Mouse (Mus musculus) spleen, postnatal 36 days (tissue): ENCODE data around the gene Coro7.
"Not testable (repeated sequence)": the region's sequence is repeated elsewhere in the genome, so short reads cannot be mapped to it uniquely, and the experiment has no call there.

ENCODE experiments used
- DNase-seq, 2 experiments: peaks; one replicate each; pipeline ENCODE4 v3.0.0; 2022; ENCODE audit warnings: low spot score in 2 of 2, mixed read lengths in 1 of 2

The Coro7 gene

DNA sequence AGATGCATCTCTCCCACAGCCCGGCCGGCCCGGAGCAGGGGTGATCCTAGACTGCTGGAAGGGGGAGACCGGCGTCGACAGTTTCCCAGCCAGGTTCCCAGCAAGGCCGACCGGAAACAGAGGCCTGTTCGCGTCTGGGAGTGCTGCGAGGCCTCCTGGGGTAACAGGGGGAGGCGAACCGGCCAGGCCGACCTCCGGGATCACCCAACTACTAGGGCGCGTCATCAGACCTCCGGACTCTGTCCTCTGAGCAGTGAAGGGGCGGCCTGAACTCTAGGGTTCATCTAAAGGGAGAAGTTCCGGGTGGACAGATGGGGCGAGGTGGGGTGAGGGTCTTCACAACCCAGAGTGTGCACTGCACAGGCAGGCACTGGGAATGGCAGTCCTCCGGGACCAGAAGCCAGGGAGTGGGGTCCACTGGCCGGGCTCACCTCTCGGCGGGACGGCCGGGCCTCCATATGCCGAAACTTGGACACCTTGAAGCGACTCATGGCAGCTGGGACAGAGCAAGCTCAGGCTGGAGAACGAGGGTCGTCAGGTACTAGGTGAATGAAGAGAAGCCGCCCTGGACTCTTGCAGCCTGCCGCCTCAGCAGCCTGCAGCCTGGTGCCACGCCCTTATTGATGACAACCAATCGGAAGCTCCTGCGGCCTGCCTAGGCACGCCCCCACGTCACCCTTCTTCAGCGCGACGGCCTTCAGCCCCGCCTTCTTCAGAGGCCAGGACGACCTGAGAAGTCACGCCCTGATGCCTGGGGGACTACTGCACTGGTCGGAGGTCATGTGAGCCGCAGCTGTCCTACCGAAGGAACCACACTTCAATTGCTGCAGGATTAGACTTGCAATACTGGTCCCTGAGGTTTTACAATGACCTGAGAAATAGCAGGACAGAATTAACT is at the start of gene Coro7:
Coro7 (minus strand) TSS at position 657 of the 898 bp plus-strand sequence.
- DNase-seq, result peak; percentile 96 to 97

DNA sequence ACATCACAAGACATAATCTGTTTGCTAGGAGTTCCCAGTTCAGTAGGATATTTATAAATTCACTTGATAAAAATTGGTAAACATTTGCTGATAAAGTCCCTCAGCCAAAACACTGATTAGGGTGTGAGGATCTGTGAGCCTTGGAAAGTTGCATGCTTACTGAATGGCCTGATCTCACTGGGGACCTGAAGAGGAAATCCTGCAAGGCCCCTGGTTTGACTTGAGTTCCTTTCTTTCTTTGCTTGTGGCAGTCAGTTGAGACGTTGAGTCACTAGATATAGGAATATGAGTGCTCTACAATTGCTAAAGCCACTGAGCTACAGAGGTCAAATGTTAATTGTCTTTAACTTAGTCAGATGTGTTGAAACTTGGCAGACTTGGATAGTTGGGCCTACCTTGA is 48.4 kb upstream of the Coro7 start:
- peak; percentile 32 to 41 for DNase-seq

DNA sequence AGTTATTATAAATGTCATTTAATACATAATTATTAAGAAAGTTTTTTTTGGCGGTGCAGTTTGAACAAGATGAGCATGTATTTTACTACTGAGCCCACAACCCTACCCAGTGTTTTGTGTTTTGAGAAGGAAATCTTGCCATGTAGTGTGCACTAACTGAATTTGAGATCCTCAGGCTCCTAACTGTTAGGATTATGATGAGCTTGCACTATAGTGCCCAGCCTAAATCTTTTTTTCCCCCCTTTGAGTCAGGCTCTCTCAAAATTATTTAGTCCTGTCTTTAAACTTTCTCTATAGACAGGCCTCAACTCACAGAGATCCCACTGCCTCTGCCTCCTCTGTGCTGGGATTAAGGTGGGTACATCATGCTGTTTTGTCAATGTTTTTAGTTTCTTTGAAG is 47.9 kb upstream of the Coro7 start:
- no peak for DNase-seq

DNA sequence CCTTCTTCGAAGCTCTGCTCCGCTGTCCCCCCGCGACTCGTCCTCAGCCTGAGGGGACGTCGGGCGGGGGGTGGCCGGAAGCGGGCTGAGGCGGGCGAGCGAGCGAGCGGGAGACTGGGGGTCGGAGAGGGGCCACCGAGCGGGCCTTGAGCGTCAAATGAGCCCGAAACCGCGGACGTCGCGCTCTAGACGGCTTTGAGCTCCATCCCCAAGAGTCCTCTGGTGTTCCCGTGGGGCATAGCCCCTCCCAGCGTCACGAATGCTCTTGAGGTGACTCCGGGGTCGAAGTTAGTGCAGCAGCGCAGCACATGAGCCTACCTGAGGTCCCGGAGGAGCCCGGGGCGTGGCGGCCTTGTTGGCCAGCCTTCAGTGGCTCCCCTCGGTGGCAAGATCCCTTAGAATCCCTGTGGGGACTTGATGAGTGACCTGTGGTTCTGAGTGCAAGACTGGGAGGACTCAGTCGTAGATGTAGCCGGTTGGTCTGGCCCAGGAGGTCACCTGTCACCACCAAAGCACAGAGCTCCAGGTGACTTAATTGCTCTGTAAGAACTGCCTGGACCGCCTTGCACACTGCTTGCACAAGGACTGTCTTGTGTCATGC is 47.1 kb upstream of the Coro7 start:
- peak; percentile 45 to 53 for DNase-seq

DNA sequence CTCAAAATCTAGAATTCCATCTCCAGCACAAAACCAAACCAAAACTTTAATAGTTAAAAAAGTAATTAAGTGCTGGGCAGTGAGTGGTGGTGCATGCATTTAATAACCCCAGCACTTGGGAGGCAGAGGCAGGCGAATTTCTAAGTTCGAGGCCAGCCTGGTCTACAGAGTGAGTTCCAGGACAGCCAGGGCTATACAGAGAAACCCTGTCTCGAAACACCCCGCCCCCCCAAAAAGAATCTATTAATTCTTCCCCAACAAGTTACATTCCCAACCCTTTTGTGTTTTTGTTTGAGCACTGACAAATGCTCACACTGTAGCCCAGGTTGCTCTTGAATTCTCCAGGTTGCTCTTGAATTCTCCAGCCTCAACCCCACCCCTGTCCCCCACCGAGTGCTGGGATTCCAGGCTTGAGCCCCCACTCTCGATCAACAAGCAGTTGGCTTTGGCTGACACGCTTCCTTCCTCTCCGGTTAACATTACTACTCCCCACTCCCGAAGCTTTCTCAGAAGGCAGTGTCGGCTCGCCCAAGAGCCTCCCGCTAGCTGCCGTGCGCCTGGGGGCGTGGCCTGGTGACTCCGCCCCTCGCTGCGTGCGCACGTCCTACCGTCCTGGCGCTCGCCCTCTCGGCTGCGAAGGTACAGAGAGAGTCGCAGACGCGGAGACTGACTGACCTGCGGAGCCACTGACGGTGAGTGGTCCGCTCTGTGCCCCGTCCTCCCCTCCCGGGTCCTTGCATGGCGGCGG is 46.4 kb upstream of the Coro7 start, which contains the start of gene Hmox2:
Hmox2 (plus strand) TSS at position 582 of the 748 bp plus-strand sequence.
- DNase-seq, result peak; percentile 94 to 95

DNA sequence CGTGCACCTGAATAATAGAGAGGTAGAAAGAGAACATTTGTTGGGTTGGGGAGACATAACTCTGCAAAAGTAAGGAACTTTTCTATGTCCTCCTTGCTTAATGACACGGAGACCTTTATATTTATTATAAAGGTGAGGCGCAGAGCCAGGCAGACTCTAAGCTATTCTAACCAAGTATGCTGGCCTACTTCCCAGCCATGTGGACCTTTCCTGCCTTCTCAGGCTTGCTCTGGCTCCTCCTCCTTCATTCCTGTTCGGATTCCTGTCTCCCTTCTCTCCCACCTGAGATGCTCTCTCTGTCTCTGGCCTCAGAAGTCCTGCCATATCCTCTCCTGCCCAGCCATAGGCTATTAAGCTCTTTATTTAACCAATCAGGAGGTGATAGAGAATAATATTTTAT is 45.7 kb upstream of the Coro7 start:
- DNase-seq, result no peak

DNA sequence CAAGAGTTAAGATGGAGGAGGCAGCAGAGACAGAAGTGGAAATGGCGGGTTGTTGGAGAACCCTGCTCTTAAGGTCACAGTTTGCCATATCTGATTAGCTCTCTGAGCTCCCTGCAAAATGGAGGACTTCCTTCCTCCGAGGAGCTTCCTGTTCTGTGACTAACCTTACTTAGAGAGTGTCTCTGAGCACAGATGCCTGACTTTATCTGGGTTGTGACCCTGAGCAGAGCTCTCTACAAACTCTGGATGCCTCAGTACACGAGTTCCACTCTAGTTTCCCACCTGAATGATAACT is 43.3 kb upstream of the Coro7 start:
- peak; percentile 39 to 46 for DNase-seq

DNA sequence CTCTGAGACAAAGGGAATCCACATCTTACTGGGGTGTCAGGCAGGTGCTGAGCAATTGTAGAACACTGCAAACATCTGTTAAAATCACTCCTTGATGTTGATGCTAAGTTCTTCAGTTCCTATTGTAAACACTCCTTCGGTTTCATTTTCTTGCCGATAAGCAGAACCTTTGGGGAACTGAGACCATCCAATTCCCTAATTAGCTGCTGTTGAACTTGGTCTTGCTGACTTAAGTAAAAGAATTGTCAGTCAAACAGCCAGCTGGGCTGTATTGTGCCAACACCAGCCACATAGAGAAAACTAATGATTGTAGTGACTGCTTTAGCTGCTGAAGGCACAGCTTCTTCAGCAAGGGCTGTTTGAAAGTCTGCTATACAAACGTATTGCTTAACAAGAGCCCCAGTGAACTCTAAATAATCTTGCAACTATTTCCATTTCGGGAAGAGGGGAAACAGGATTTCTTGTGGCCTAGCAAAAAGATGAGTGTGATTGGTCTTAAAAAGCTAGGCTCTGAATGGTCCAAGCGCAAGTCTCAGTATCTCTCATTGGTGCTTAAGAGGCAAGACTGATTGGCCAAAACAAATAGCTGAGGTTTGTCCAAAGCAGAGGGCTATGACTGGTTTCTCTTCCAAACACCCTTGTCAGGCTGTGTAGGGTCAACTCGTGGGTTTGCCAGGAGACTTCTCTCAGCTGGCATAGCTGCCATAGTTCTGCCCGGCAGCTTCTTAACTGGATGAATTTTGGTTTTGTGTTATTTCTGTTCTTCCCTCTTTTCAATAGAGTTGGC is 42.7 kb upstream of the Coro7 start:
- DNase-seq, result peak; percentile 23 to 57

DNA sequence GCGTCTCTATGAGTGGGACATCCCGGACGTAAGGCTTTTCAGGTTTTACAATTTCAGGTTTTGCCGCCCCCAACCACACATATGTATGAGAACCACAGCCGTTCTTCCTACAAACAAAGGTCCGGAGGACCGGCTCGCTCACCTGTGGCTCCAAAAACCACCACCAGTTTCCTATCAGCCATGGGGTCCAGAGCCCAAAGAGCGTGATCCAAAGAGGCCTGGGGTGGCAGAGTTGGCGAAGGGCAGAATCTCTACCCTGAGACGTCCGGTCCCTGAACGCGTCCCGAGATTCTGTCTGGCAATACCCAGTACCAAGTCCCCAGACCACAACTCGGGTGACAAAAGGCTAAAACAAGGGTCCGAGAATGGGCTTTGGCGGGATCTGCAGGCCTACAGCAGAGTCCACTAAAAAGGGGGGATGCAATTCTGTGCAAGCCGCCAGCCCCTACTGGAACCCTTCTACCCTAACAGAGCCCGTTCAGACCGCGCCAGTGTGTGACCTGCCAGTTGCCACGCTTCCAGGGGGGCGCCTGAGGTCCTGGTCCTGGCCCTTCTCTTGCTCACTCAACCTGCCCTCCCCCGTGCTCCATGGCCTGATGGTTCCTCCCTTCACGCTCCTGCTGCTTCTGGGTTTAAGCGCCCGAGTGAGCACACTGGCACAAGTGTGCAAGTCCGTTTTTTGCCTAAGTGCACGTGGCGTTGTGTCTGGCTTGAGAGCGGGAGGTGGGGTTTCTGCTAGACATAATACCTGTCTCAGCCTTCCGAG is 39.4 kb upstream of the Coro7 start, which contains the start of gene Nmral1:
Nmral1 (minus strand) TSS at position 604 of the 766 bp plus-strand sequence.
- peak; percentile 56 to 73 for DNase-seq

DNA sequence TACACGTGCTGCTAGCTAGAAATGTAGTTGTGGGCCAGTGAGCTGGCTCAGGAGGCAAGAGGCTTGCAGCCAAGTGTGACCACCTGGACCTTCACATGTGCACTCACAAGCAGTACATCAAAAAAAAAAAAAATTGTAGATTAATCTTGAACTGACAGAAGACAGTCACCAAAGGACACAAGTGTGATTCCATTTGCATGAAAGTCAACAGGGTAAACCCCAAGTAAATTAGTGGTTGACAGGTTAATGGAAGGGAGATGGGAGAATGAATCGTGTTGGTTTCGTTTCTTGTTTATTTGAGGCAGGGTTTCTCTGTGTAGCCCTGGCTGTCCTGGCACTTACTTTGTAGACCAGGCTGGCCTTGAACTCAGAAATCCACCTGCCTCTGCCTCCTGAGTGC is 38.3 kb upstream of the Coro7 start:
- DNase-seq, result no peak

DNA sequence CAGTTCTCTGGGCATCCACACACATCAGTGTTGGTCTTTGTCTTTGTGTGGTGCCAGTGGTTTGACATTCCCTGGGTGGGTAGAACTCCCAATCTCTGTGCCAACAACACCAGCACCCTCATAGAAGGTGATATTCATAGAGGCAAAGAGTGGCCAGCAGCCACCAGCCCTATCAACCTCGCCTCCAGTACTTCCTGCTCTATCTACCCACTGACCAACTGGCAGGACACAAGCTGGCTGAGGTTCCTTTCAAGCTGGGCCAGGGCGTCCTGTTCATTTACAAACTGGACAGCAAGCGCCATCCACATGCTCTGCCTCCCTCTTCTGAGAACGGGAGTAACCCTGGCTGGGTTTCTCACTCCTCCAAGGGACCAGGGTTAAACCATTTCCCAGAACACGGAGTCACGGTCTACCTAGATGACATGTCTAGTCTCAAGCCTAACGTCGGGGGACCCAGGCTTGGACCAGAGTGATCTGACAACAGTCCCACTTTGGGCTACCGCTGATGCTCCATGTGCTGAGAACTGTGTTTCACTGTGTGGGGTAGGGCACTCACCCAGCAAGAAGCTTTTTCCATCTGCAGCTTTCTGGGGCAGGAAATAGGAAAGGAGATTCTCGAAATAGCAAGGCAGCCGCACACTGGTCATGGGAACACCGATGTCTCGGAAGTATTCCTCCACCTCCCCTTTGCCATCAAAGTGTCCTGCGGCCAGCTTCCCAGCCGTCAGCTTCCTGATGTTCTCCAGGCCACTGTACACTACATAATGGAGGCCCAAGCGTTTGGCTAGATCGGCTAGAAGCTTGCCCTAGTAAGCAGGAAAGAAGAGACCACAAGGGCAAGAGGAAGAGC is 34.5 kb upstream of the Coro7 start:
- DNase-seq, result no peak

DNA sequence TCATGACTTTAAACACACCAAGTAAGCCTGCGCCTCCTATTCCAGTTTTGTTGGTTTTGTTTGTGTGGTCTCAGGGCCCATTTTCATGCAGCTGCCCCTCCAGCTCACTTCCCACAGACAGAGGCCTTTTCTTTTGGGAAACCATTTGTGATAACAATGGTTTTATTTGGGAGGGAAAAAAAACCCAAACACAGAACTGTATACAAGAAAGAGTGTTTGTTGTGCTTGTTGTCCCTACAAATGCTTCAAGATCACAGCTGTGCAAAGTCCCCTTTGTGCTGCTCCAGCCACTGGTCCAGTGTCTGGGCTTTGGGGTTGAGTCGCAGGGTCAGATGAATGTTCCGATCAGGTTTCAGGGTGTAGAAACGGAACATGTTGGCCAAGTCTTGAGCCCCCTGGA is 31.6 kb upstream of the Coro7 start:
- DNase-seq, result no peak

DNA sequence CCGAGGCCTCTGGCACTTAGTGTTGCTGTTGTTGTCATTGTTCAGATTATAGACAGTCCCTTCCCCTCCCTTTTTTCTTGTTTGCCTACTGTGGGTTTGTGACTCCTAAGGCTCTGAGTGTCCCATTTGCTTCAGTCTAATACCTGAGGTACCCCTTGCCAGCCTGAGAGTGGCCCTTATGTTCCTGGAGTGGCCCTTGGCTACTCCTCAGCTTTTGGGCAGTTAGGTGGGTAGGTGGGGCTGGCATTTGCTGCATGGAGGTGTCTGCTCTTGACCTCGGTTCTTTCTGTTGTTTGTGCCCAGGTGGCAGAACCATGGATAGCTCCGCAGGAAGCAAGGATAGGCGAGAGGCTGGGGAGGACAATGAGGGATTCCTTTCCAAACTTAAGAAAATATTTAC is 26.0 kb upstream of the Coro7 start:
- DNase-seq, result no peak

DNA sequence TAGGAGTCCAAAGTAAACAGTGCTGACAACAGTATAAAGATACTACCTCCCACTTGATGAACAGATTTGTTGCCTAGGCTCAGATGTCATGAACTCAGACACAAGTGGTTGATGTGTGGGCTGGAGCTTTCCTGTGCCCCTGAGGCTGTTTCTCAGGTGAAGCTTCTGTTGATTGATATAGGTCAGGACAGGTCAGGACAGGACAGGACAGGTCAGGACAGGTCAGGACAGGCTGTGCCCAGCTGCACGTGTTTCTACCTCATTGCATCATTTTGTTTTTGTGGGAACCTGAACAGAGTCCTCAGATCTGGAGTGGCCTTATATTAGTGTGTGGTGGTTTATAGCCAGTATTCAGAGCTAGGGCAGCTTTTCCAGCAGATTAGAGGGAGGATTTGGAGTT is 23.1 kb upstream of the Coro7 start:
- no peak for DNase-seq

DNA sequence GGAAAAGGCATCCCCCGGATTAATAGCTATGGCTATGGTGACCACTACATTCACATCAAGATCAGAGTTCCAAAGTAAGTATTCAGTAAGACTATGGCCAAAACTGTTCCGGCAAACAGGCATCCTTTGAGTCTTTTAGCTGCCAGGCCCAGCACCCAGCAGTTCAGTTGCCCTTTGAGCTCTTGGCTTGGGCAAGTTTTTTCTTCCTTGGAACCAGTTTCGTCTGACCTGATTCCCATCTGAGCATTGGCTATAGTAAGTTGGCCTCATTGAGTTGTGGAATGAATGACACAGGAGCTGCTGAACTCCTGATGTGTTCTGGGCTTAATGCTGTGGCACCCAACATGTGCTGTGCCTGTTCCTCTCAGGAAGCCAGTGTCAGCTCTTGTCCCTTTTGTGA is 21.6 kb upstream of the Coro7 start:
- DNase-seq, result no peak

DNA sequence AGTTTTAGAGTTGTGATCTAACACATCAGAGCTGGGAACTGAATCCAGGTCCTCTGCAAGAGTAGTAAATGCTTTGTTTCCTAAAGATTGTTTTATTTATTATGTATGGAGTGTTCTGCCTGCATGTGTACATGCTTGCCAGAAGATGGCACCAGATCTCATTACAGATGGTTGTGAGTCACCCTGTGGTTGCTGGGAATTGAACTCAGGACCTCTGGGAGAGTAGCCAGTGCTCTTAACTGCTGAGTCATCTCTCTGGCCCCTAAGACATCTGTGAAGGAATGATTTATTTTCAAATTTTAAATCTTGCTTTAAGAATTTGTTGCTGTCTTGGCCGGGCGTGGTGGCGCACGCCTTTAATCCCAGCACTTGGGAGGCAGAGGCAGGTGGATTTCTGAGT is 9.8 kb upstream of the Coro7 start:
- DNase-seq, result not testable (repeated sequence)

DNA sequence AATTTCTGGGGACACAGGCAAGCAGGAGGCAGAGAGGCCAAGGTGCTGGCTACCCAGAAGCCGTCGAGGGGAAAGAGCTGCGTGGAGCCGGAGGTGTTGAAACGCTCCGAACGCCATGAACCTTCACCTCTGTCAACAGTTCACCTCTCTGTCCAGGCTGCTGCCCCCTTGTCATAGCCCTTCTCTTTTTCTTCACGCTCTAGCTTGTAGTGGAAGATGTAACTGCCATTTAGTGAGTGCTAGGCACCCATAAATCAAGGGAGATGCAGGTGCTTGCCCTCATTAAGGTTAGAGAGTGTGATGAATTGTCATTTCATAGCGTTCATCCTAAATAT is 4.8 kb upstream of the Coro7 start:
- DNase-seq, result no peak

DNA sequence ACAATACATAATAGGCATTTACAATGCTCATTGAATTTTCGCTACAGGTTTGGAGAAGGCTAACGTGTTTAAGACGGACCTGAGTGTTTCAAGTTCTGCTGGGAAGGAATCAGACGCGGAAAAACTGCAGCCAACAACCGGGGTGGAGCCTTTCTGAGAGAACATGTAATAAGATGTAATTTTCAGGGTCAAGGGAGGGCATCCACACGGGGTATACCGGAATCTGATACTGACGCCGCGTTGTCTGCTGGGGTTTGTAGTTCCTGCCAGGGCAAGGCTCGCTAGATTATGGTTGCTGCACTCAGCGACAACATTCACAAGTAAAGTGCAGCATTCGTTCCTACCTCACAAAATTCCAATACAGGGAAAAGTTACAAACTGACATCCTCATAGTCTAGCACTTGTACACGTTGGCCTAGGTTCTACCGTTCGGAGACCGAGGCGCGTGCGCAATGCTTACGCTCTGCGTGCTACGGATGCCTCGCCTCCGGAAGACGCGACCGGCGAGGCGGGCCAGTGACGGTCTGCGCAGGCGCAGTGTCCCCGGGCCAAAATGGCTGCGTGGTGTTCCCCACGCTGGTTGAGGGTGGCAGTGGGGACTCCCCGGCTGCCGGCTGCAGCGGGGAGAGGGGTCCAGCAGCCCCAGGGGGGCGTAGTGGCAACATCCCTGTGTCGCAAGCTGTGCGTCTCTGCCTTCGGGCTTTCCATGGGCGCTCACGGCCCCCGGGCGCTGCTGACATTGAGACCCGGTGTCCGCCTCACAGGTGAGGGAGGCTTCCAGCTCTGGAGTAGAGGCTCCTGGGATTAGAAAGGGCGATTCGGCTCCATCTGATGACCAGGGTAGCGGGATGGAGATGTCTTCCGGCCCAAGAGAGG is 4.2 kb upstream of the Coro7 start:
- DNase-seq, result peak; percentile 95 to 96

DNA sequence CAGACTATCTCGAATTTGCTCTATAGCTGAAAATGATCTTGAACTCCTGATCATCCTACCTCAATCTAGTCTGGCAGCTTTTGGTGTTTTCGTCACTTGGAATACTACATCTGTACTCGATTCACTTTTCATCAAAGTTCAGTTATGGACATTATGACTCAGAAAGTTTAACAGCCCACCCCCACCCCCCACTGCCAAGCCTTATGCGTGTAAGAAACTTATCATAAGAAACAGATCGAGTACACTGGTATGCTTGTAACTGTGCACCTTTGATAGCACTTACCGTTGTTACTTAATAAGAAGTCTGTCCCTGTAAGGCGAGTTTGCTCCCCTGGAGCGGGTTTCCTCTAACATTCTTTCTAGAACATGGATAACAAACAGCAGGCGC is 3.6 kb upstream of the Coro7 start:
- no peak for DNase-seq
